Mouse (Mus musculus) c-Kit-negative CD71-positive TER-119-positive erythroid progenitor cells, embryonic 14.5 days (primary cell): ENCODE data around the gene Cxcr5.
A peak's percentile ranks its signal among the peaks of the same experiment; 100 is the strongest.
"Not testable (repeated sequence)": the region's sequence is repeated elsewhere in the genome, so short reads cannot be mapped to it uniquely, and the experiment has no call there.

Experiments used
- DNase-seq: peaks from one replicate; pipeline ENCODE4 v3.0.0-alpha.2; 2013; ENCODE audit warnings: low read depth, low spot score

Gene Cxcr5

GRCm38 (mm10) chr9:44587262-44588160 is 25.8 kb upstream of the Cxcr5 start:
- DNase-seq = no peak

- no peak for DNase-seq
Measured at GRCm38 (mm10) chr9:44586640-44587261, 25.1 kb upstream of the Cxcr5 start.

- no peak for DNase-seq
Measured at GRCm38 (mm10) chr9:44582390-44582789, 20.7 kb upstream of the Cxcr5 start.

GRCm38 (mm10) chr9:44581423-44581822 is 19.7 kb upstream of the Cxcr5 start:
- no peak for DNase-seq

- DNase-seq = no peak
Measured at GRCm38 (mm10) chr9:44580085-44580484, 18.4 kb upstream of the Cxcr5 start.

- peak; percentile 42 for DNase-seq
Measured at GRCm38 (mm10) chr9:44579392-44579791, 17.7 kb upstream of the Cxcr5 start.

GRCm38 (mm10) chr9:44576046-44576445 is 14.4 kb upstream of the Cxcr5 start:
- DNase-seq = not testable (repeated sequence)

- no peak for DNase-seq
Measured at GRCm38 (mm10) chr9:44575095-44575494, 13.4 kb upstream of the Cxcr5 start.

- DNase-seq = no peak
Measured at GRCm38 (mm10) chr9:44573306-44573705, 11.6 kb upstream of the Cxcr5 start.

GRCm38 (mm10) chr9:44570939-44571382 is 9.3 kb upstream of the Cxcr5 start:
- DNase-seq = no peak

- DNase-seq = no peak
Measured at GRCm38 (mm10) chr9:44568083-44568455, 6.4 kb upstream of the Cxcr5 start.

- DNase-seq = no peak
Measured at GRCm38 (mm10) chr9:44567338-44568082, 5.8 kb upstream of the Cxcr5 start.

- DNase-seq = no peak
Measured at GRCm38 (mm10) chr9:44565367-44565766, 3.7 kb upstream of the Cxcr5 start.

- DNase-seq = no peak
Measured at GRCm38 (mm10) chr9:44562936-44563335, 1.3 kb upstream of the Cxcr5 start.

GRCm38 (mm10) chr9:44552161-44552560 is 9.5 kb downstream of the Cxcr5 start:
- no peak for DNase-seq

GRCm38 (mm10) chr9:44551138-44551537 is 10.5 kb downstream of the Cxcr5 start:
- no peak for DNase-seq

GRCm38 (mm10) chr9:44548412-44549152 is 13.1 kb downstream of the Cxcr5 start:
- DNase-seq = no peak

- DNase-seq = no peak
Measured at GRCm38 (mm10) chr9:44544986-44545385, 16.7 kb downstream of the Cxcr5 start.

- DNase-seq = no peak
Measured at GRCm38 (mm10) chr9:44542364-44542763, 19.3 kb downstream of the Cxcr5 start.

GRCm38 (mm10) chr9:44540676-44541075 is 21.0 kb downstream of the Cxcr5 start:
- DNase-seq = no peak

GRCm38 (mm10) chr9:44539816-44540421 is 21.8 kb downstream of the Cxcr5 start:
- DNase-seq = no peak
